Mouse (Mus musculus): ENCODE measurements around the gene Gm47959. TPM values are rescaled to one million over a fixed set of nuclear protein-coding genes. Genes with fewer than 3 reads are reported as not detected.

Gene Gm47959
- polyA plus RNA-seq, 1 experiment: not detected

GRCm38 (mm10) chr1:82974342-82974741 lies 26.0 kb upstream of the Gm47959 start:
- Histone ChIP-seq H3K27ac (ENCODE audit: insufficient read depth, low read length) (peak overlapping the region; percentile 62), H3K27me3 (ENCODE audit: control insufficient read depth, insufficient read depth, low read length) (no peaks in the 10 kb centered on the region), H3K36me3 (ENCODE audit: control insufficient read depth, insufficient read depth, low read length) (no peaks in the 10 kb centered on the region), H3K4me3 (ENCODE audit: extremely low read depth, insufficient read depth, insufficient read length) (no peak overlapping the region), H3K4me1 (ENCODE audit: control insufficient read depth, insufficient read depth, insufficient read length) (no peaks in the 10 kb centered on the region; the same call in 1 of the 2 replicates)
- WGBS: 50% methylated on average over 9 of the region's 9 CpGs
- TF ChIP-seq POLR2A (IDR thresholded peaks at IDR 0.05; ENCODE audit: low read depth, low read length): no peak
- no peak for TF ChIP-seq CTCF (IDR thresholded peaks at IDR 0.05; ENCODE audit: extremely low read depth, insufficient read depth, insufficient read length, insufficient replicate concordance)
- DNase-seq (ENCODE audit: low read depth in 1 of 2, low spot score in 2 of 2): no peak

- no peak for TF ChIP-seq POLR2A (IDR thresholded peaks at IDR 0.05; ENCODE audit: low read depth, low read length)
- no peak for TF ChIP-seq CTCF (IDR thresholded peaks at IDR 0.05; ENCODE audit: extremely low read depth, insufficient read depth, insufficient read length, insufficient replicate concordance)
- no peaks in the 10 kb centered on the region for H3K36me3 ChIP-seq (ENCODE audit: control insufficient read depth, insufficient read depth, low read length)
- DNase-seq (ENCODE audit: low read depth in 1 of 2, low spot score in 2 of 2): no peak
- no peaks in the 10 kb centered on the region for H3K27me3 ChIP-seq (ENCODE audit: control insufficient read depth, insufficient read depth, low read length)
- H3K4me3 ChIP-seq (ENCODE audit: extremely low read depth, insufficient read depth, insufficient read length): no peak overlapping the region
- 40% methylated on average over 5 of the region's 5 CpGs for WGBS
- no peaks in the 10 kb centered on the region; the same call in 1 of the 2 replicates for H3K4me1 ChIP-seq (ENCODE audit: control insufficient read depth, insufficient read depth, insufficient read length)
- peak overlapping the region; percentile 5; the same call in 1 of the 2 replicates for H3K27ac ChIP-seq (ENCODE audit: insufficient read depth, low read length)
These were observed 24.6 kb upstream of the Gm47959 start for GRCm38 (mm10) chr1:82975750-82976149.

- Histone ChIP-seq H3K4me1 (ENCODE audit: control insufficient read depth, insufficient read depth, insufficient read length) (no peaks in the 10 kb centered on the region; the same call in 1 of the 2 replicates), H3K27ac (ENCODE audit: insufficient read depth, low read length) (no peak overlapping the region), H3K36me3 (ENCODE audit: control insufficient read depth, insufficient read depth, low read length) (no peaks in the 10 kb centered on the region), H3K4me3 (ENCODE audit: extremely low read depth, insufficient read depth, insufficient read length) (no peak overlapping the region), H3K27me3 (ENCODE audit: control insufficient read depth, insufficient read depth, low read length) (no peaks in the 10 kb centered on the region)
- DNase-seq (ENCODE audit: low read depth in 1 of 2, low spot score in 2 of 2): no peak
- TF ChIP-seq POLR2A (IDR thresholded peaks at IDR 0.05; ENCODE audit: low read depth, low read length) (no peak), CTCF (IDR thresholded peaks at IDR 0.05; ENCODE audit: extremely low read depth, insufficient read depth, insufficient read length, insufficient replicate concordance) (no peak)
These were observed 22.5 kb upstream of the Gm47959 start for GRCm38 (mm10) chr1:82977840-82978239.

GRCm38 (mm10) chr1:82986738-82987137 lies 13.6 kb upstream of the Gm47959 start:
- WGBS: 89% methylated on average over 6 of the region's 6 CpGs
- H3K27ac ChIP-seq (ENCODE audit: insufficient read depth, low read length): no peak overlapping the region
- no peaks in the 10 kb centered on the region for H3K4me1 ChIP-seq (ENCODE audit: control insufficient read depth, insufficient read depth, insufficient read length)
- TF ChIP-seq POLR2A (IDR thresholded peaks at IDR 0.05; ENCODE audit: low read depth, low read length): no peak
- no peak for DNase-seq (ENCODE audit: low read depth in 1 of 2, low spot score in 2 of 2)
- no peaks in the 10 kb centered on the region for H3K36me3 ChIP-seq (ENCODE audit: control insufficient read depth, insufficient read depth, low read length)
- H3K4me3 ChIP-seq (ENCODE audit: extremely low read depth, insufficient read depth, insufficient read length): no peak overlapping the region
- H3K27me3 ChIP-seq (ENCODE audit: control insufficient read depth, insufficient read depth, low read length): no peaks in the 10 kb centered on the region

- H3K4me1 ChIP-seq (ENCODE audit: control insufficient read depth, insufficient read depth, insufficient read length): no peaks in the 10 kb centered on the region
- no peaks in the 10 kb centered on the region for H3K36me3 ChIP-seq (ENCODE audit: control insufficient read depth, insufficient read depth, low read length)
- H3K27me3 ChIP-seq (ENCODE audit: control insufficient read depth, insufficient read depth, low read length): no peaks in the 10 kb centered on the region
- H3K27ac ChIP-seq (ENCODE audit: insufficient read depth, low read length): no peak overlapping the region
- H3K4me3 ChIP-seq (ENCODE audit: extremely low read depth, insufficient read depth, insufficient read length): no peak overlapping the region
- 35% methylated on average over 4 of the region's 4 CpGs for WGBS
- peak in 1 of 2 experiments; percentile 48 for DNase-seq (ENCODE audit: low read depth in 1 of 2, low spot score in 2 of 2)
- no peak for TF ChIP-seq CTCF (IDR thresholded peaks at IDR 0.05; ENCODE audit: extremely low read depth, insufficient read depth, insufficient read length, insufficient replicate concordance)
- no peak for TF ChIP-seq POLR2A (IDR thresholded peaks at IDR 0.05; ENCODE audit: low read depth, low read length)
These were observed 12.7 kb upstream of the Gm47959 start for GRCm38 (mm10) chr1:82987530-82988198.

- Histone ChIP-seq H3K27me3 (ENCODE audit: control insufficient read depth, insufficient read depth, low read length) (no peaks in the 10 kb centered on the region), H3K36me3 (ENCODE audit: control insufficient read depth, insufficient read depth, low read length) (no peaks in the 10 kb centered on the region), H3K4me3 (ENCODE audit: extremely low read depth, insufficient read depth, insufficient read length) (no peak overlapping the region), H3K4me1 (ENCODE audit: control insufficient read depth, insufficient read depth, insufficient read length) (no peaks in the 10 kb centered on the region), H3K27ac (ENCODE audit: insufficient read depth, low read length) (no peak overlapping the region)
- WGBS: 80% methylated on average over 4 of the region's 4 CpGs
- no peak for TF ChIP-seq CTCF (IDR thresholded peaks at IDR 0.05; ENCODE audit: extremely low read depth, insufficient read depth, insufficient read length, insufficient replicate concordance)
- no peak for TF ChIP-seq POLR2A (IDR thresholded peaks at IDR 0.05; ENCODE audit: low read depth, low read length)
- no peak for DNase-seq (ENCODE audit: low read depth in 1 of 2, low spot score in 2 of 2)
These were observed 9.3 kb upstream of the Gm47959 start for GRCm38 (mm10) chr1:82991062-82991461.

GRCm38 (mm10) chr1:82991596-82991995 lies 8.8 kb upstream of the Gm47959 start:
- Histone ChIP-seq H3K4me3 (ENCODE audit: extremely low read depth, insufficient read depth, insufficient read length) (no peak overlapping the region), H3K36me3 (ENCODE audit: control insufficient read depth, insufficient read depth, low read length) (no peaks in the 10 kb centered on the region), H3K27ac (ENCODE audit: insufficient read depth, low read length) (no peak overlapping the region), H3K4me1 (ENCODE audit: control insufficient read depth, insufficient read depth, insufficient read length) (no peaks in the 10 kb centered on the region), H3K27me3 (ENCODE audit: control insufficient read depth, insufficient read depth, low read length) (no peaks in the 10 kb centered on the region)
- no peak for DNase-seq (ENCODE audit: low read depth in 1 of 2, low spot score in 2 of 2)
- no peak for TF ChIP-seq POLR2A (IDR thresholded peaks at IDR 0.05; ENCODE audit: low read depth, low read length)
- TF ChIP-seq CTCF (IDR thresholded peaks at IDR 0.05; ENCODE audit: extremely low read depth, insufficient read depth, insufficient read length, insufficient replicate concordance): no peak
- WGBS: 86% methylated on average over 3 of the region's 3 CpGs
